In the genomic region with DNA sequence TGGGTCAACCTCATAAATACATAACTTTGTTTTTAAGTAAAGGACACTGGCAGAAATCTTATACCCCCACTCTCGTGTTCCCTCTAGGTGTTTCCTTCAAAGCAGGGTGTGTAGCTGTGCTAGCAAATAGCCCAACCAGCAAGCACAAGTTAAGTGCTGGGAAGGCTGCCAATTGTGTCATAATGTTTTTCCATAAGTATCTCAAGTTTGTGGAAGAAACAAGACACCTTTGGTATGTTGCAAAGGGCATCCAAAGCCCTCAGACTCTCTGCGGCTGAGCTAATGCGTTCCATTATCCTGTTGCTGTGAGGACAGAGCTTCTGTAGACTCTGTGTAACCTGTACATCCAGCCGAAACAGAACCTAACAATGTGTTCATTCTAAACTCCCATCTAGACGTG, we compare ENCODE assay signal across 9 mouse cellular contexts.
DNase-seq lines count a peak whose midpoint lies in the region; ATAC-seq and TF ChIP-seq lines count a peak whose summit lies in the region.
"Had no signal": no experiment of that assay in that cellular context is flagged by ENCODE, and none has a peak within 500 bp of the region (broad histone marks: within the 10 kb centered on the region; RNA-seq: fewer than 3 reads in every experiment).

No protein-coding gene starts in this region.

- intact Hi-C loops in left cerebral cortex, postnatal 4 days (cut with DNase I): loop anchor here (10.0 kb wide), 1 partner anchor 75 kb away; no protein-coding TSS in a partner anchor

- DNase-seq in hindbrain, postnatal 0 days (ENCODE audit: low spot score): peak; percentile 7
- DNase-seq in hindbrain, embryonic 10.5 days (ENCODE audit: low spot score): no peak
- peak; percentile 33 for DNase-seq in kidney, adult 9 months
- peak; percentile 62 for DNase-seq in lung, postnatal 25 days (ENCODE audit: low spot score)
- DNase-seq in embryo, embryonic 10.5 days (ENCODE audit: low spot score): no peak
- no peak for DNase-seq in left cerebral cortex, postnatal 4 days
- DNase-seq in testis, postnatal 10 days (ENCODE audit: low spot score): no peak
- DNase-seq: retina, postnatal 1 day had no signal

- no peaks in the 10 kb centered on the region for H3K4me1 ChIP-seq in hindbrain, postnatal 0 days (ENCODE audit: insufficient read depth, low read length)
- H3K4me1 ChIP-seq in hindbrain, embryonic 10.5 days (replicated peaks): no peaks in the 10 kb centered on the region
- peaks cover 8% of the 10 kb centered on the region for H3K4me1 ChIP-seq in embryonic fibroblast, embryonic 13.5 days (ENCODE audit: control insufficient read depth, insufficient read depth, low read length)

- no peak for TF ChIP-seq CTCF in hindbrain, postnatal 0 days (IDR thresholded peaks at IDR 0.05; ENCODE audit: low read depth)
- TF ChIP-seq CTCF in embryonic fibroblast, embryonic 13.5 days (IDR thresholded peaks at IDR 0.05; ENCODE audit: borderline replicate concordance, insufficient read depth, low read length): no peak

- H3K9me3 ChIP-seq in hindbrain, postnatal 0 days (ENCODE audit: low read length): no peaks in the 10 kb centered on the region
- no peaks in the 10 kb centered on the region for H3K9me3 ChIP-seq in hindbrain, embryonic 10.5 days

- H3K27ac ChIP-seq in hindbrain, postnatal 0 days: no peak overlapping the region
- H3K27ac ChIP-seq in hindbrain, embryonic 10.5 days: no peak overlapping the region
- peak overlapping the region; percentile 21; the same call in 1 of the 2 replicates for H3K27ac ChIP-seq in embryonic fibroblast, embryonic 13.5 days (ENCODE audit: insufficient read depth, low read length)

- H3K27me3 ChIP-seq in hindbrain, postnatal 0 days (ENCODE audit: insufficient read depth, low read length): no peaks in the 10 kb centered on the region
- no peaks in the 10 kb centered on the region for H3K27me3 ChIP-seq in hindbrain, embryonic 10.5 days (ENCODE audit: insufficient read depth, poor library complexity, severe bottlenecking)

- H3K36me3 ChIP-seq in hindbrain, postnatal 0 days (ENCODE audit: insufficient read depth, low read length): no peaks in the 10 kb centered on the region
- H3K36me3 ChIP-seq in hindbrain, embryonic 10.5 days: no peaks in the 10 kb centered on the region

- no peak overlapping the region for H3K9ac ChIP-seq in hindbrain, postnatal 0 days (replicated peaks; ENCODE audit: low read length)

- H3K4me3 ChIP-seq in hindbrain, postnatal 0 days (ENCODE audit: low read length): no peak overlapping the region
- no peak overlapping the region for H3K4me3 ChIP-seq in hindbrain, embryonic 10.5 days
- no peak overlapping the region for H3K4me3 ChIP-seq in embryonic fibroblast, embryonic 13.5 days (ENCODE audit: insufficient read depth, low read length)

- no peak for ATAC-seq in hindbrain, postnatal 0 days

- 86% methylated on average over 5 of the region's 5 CpGs for WGBS in hindbrain, postnatal 0 days
- 75% methylated on average over 5 of the region's 5 CpGs for WGBS in hindbrain, embryonic 10.5 days

- H3K4me2 ChIP-seq in hindbrain, postnatal 0 days (ENCODE audit: low read depth, low read length): no peak overlapping the region

- TF ChIP-seq POLR2A in embryonic fibroblast, embryonic 13.5 days (IDR thresholded peaks at IDR 0.05; ENCODE audit: low read depth, low read length): no peak

Comparison
In these comparisons a context has a peak if more than half of its experiments do, and no peak if none do; other contexts are left out.
1. DNase-seq: peak in hindbrain, postnatal 0 days (single experiment), kidney, adult 9 months (single experiment) and lung, postnatal 25 days (single experiment); none in hindbrain, embryonic 10.5 days (single experiment), embryo, embryonic 10.5 days (single experiment), left cerebral cortex, postnatal 4 days (single experiment) and testis, postnatal 10 days (single experiment).